Mouse (Mus musculus) mesoderm, embryonic 11.5 days (tissue): ENCODE measurements around the gene Rgs10.
A peak's percentile ranks its signal among the peaks of the same experiment; 100 is the strongest.
"Not testable (repeated sequence)": the region's sequence is repeated elsewhere in the genome, so short reads cannot be mapped to it uniquely, and the experiment has no call there.

Source experiments
- DNase-seq: peaks from one replicate; pipeline ENCODE4 v3.0.0-alpha.2; 2012; ENCODE audit warnings: low read depth, low spot score

Rgs10 gene

GRCm38 (mm10) chr7:128344928-128345653, 73.5 kb downstream of the Rgs10 start:
- DNase-seq = peak; percentile 69

GRCm38 (mm10) chr7:128344488-128344887, 74.1 kb downstream of the Rgs10 start:
- DNase-seq = no peak

GRCm38 (mm10) chr7:128342691-128343090, 75.9 kb downstream of the Rgs10 start:
- not testable (repeated sequence) for DNase-seq

GRCm38 (mm10) chr7:128340321-128340720, 78.2 kb downstream of the Rgs10 start:
- DNase-seq = not testable (repeated sequence)

GRCm38 (mm10) chr7:128332896-128333295, 85.7 kb downstream of the Rgs10 start:
- no peak for DNase-seq

GRCm38 (mm10) chr7:128330981-128331380, 87.6 kb downstream of the Rgs10 start:
- no peak for DNase-seq

- DNase-seq = no peak
Observed at GRCm38 (mm10) chr7:128324977-128325376, 93.6 kb downstream of the Rgs10 start.
